Mouse (Mus musculus) limb, embryonic 14.5 days (tissue): ENCODE data around the gene Sez6l. TPM values are rescaled to one million over a fixed set of nuclear protein-coding genes. Genes with fewer than 3 reads are reported as not detected.

Source experiments
- ATAC-seq: fragments of 200-750 bp; cut with Nextera tagmentation; 2 replicates; pipeline ENCODE4 v1.8.0; 2017; ENCODE audit warnings: low read depth, moderate number of reproducible peaks, moderate TSS enrichment; ENCODE audit not compliant: low FRiP score
- DNase-seq: peaks from one replicate; pipeline ENCODE4 v3.0.0-alpha.2; 2015; ENCODE audit warnings: low spot score
- H3K27ac ChIP-seq: fragments of 300-500 bp; sonication (generic); replicated peaks from 2 replicates; pipeline ENCODE4 v1.5.1; 2014; ENCODE audit warnings: low read depth, mild to moderate bottlenecking, low read length, moderate library complexity, mixed read lengths
- H3K27me3 ChIP-seq: fragments of 300-500 bp; sonication (generic); 2 replicates; pipeline ENCODE4 v1.6.1; 2014; ENCODE audit warnings: low read length, mixed read lengths; ENCODE audit not compliant: control insufficient read depth, insufficient read depth
- H3K36me3 ChIP-seq: fragments of 300-500 bp; sonication (generic); 2 replicates; pipeline ENCODE4 v1.6.1; 2014; ENCODE audit warnings: mild to moderate bottlenecking, low read length, moderate library complexity, mixed read lengths; ENCODE audit not compliant: control insufficient read depth, insufficient read depth
- H3K4me1 ChIP-seq: fragments of 300-500 bp; sonication (generic); 2 replicates; pipeline ENCODE4 v1.6.1; 2014; ENCODE audit warnings: antibody characterized with exemption, low read length, mixed read lengths; ENCODE audit not compliant: control insufficient read depth, insufficient read depth
- H3K4me2 ChIP-seq: fragments of 300-500 bp; sonication (generic); replicated peaks from 2 replicates; pipeline ENCODE4 v1.6.1; 2014; ENCODE audit warnings: low read depth, mild to moderate bottlenecking, low read length, moderate library complexity; ENCODE audit not compliant: severe bottlenecking
- H3K4me3 ChIP-seq: fragments of 300-500 bp; sonication (generic); replicated peaks from 2 replicates; pipeline ENCODE4 v1.5.1; 2014; ENCODE audit warnings: low read length
- H3K9ac ChIP-seq: fragments of 300-500 bp; sonication (generic); 2 replicates; pipeline ENCODE4 v1.6.1; 2014; ENCODE audit warnings: mild to moderate bottlenecking, low read depth, low read length, moderate library complexity; ENCODE audit not compliant: severe bottlenecking
- H3K9me3 ChIP-seq: fragments of 300-500 bp; sonication (generic); 2 replicates; pipeline ENCODE4 v1.6.1; 2016; ENCODE audit warnings: low read length; ENCODE audit not compliant: control insufficient read depth
- POLR2A ChIP-seq: fragments of 200-500 bp; IDR thresholded peaks from 2 replicates; pipeline ENCODE4 v1.8.0; 2012; ENCODE audit warnings: inconsistent platforms, mild to moderate bottlenecking, moderate library complexity, borderline replicate concordance; ENCODE audit not compliant: insufficient read depth, insufficient read length; ENCODE audit errors: extremely low read depth
- WGBS: fragments of 180-500 bp; shearing (Covaris S2); extraction: QIAGEN DNeasy Blood & Tissue Kit; methylation state at CpG from one replicate; pipeline ENCODE4 v1.1.7; 2014; 5-methylcytosine and 5-hydroxymethylcytosine counted together
- polyA plus RNA-seq, 2 experiments: library from polyadenylated mRNA; depleted of rRNA in 1 of 2; stranded (reverse) in 1 of 2; unstranded in 1 of 2; fragments of >200 nt; fragmentation: Nextera tagmentation in 1 of 2; extraction: Ambion mirVana in 1 of 2; gene quantifications; 2 replicates each; pipeline versions ENCODE4 v1.2.1 to v1.2.3; 2012 to 2014

The Sez6l gene
- polyA plus RNA-seq, 2 experiments = 0.89 to 1.8 TPM

- Histone ChIP-seq H3K4me3 (no peak overlapping the region), H3K9ac (no peak overlapping the region), H3K4me1 (0 out of 2 replicates have a peak, but pooled peaks cover 3% of the 10 kb centered on the region), H3K9me3 (no peaks in the 10 kb centered on the region), H3K27me3 (no peaks in the 10 kb centered on the region), H3K36me3 (peaks cover 33% of the 10 kb centered on the region), H3K4me2 (no peak overlapping the region), H3K27ac (no peak overlapping the region)
- TF ChIP-seq POLR2A = no peak
- ATAC-seq (no peak), DNase-seq (no peak)
- 81% methylated on average over 11 of the region's 11 CpGs for WGBS
Observed at GRCm38 (mm10) chr5:112381154-112381553, 195.8 kb downstream of the Sez6l start.

GRCm38 (mm10) chr5:112378716-112379115, 198.3 kb downstream of the Sez6l start:
- ATAC-seq = no peak
- Histone ChIP-seq H3K9me3 (no peaks in the 10 kb centered on the region), H3K36me3 (peaks cover 32% of the 10 kb centered on the region), H3K4me2 (no peak overlapping the region), H3K4me1 (0 out of 2 replicates have a peak, but pooled peaks cover 3% of the 10 kb centered on the region), H3K27ac (no peak overlapping the region), H3K9ac (no peak overlapping the region), H3K4me3 (no peak overlapping the region), H3K27me3 (no peaks in the 10 kb centered on the region)
- WGBS = 87% methylated on average over 6 of the region's 6 CpGs
- no peak for DNase-seq
- no peak for TF ChIP-seq POLR2A

- Histone ChIP-seq H3K27ac (no peak overlapping the region), H3K4me2 (no peak overlapping the region), H3K36me3 (peaks cover 40% of the 10 kb centered on the region), H3K4me1 (no peaks in the 10 kb centered on the region), H3K4me3 (no peak overlapping the region), H3K9ac (no peak overlapping the region), H3K27me3 (no peaks in the 10 kb centered on the region), H3K9me3 (no peaks in the 10 kb centered on the region)
- ATAC-seq (no peak), DNase-seq (no peak)
- WGBS = 100% methylated on average over 1 of the region's 1 CpGs
- no peak for TF ChIP-seq POLR2A
Observed at GRCm38 (mm10) chr5:112377380-112377779, 199.6 kb downstream of the Sez6l start.

GRCm38 (mm10) chr5:112376111-112376510, 200.9 kb downstream of the Sez6l start:
- Histone ChIP-seq H3K9ac (no peak overlapping the region), H3K9me3 (no peaks in the 10 kb centered on the region), H3K27ac (no peak overlapping the region), H3K4me3 (no peak overlapping the region), H3K36me3 (peaks cover 50% of the 10 kb centered on the region), H3K4me1 (no peaks in the 10 kb centered on the region), H3K27me3 (no peaks in the 10 kb centered on the region), H3K4me2 (no peak overlapping the region)
- no peak for DNase-seq
- ATAC-seq = no peak
- TF ChIP-seq POLR2A = no peak
- 83% methylated on average over 4 of the region's 4 CpGs for WGBS

GRCm38 (mm10) chr5:112371933-112372332, 205.1 kb downstream of the Sez6l start:
- TF ChIP-seq POLR2A = no peak
- Histone ChIP-seq H3K4me1 (no peaks in the 10 kb centered on the region), H3K9ac (no peak overlapping the region), H3K9me3 (no peaks in the 10 kb centered on the region), H3K27me3 (no peaks in the 10 kb centered on the region), H3K4me3 (no peak overlapping the region), H3K4me2 (no peak overlapping the region), H3K36me3 (peaks cover 59% of the 10 kb centered on the region), H3K27ac (no peak overlapping the region)
- DNase-seq (no peak), ATAC-seq (no peak)
- WGBS = 75% methylated on average over 7 of the region's 7 CpGs
